Mouse (Mus musculus) induced T-regulatory cell, adult 2 months (primary cell): ENCODE results near the gene Slco1b2.
"Not testable (repeated sequence)": the region's sequence is repeated elsewhere in the genome, so short reads cannot be mapped to it uniquely, and the experiment has no call there.

Experiments
- DNase-seq: peaks from one replicate; pipeline ENCODE4 v3.0.0-alpha.2; 2012; ENCODE audit warnings: low read depth

Slco1b2 gene

GRCm38 (mm10) chr6:141629291-141629690 is at the start of gene Slco1b2:
TSS of gene Slco1b2 (plus strand) at chr6:141629518.
- no peak for DNase-seq

GRCm38 (mm10) chr6:141584791-141585403 is 44.4 kb upstream of the Slco1b2 start:
- no peak for DNase-seq

GRCm38 (mm10) chr6:141590002-141590401 is 39.3 kb upstream of the Slco1b2 start:
- no peak for DNase-seq

GRCm38 (mm10) chr6:141590598-141591200 is 38.6 kb upstream of the Slco1b2 start:
- DNase-seq: not testable (repeated sequence)

- no peak for DNase-seq
These were observed 33.2 kb upstream of the Slco1b2 start for GRCm38 (mm10) chr6:141596081-141596480.

- no peak for DNase-seq
These were observed 32.3 kb upstream of the Slco1b2 start for GRCm38 (mm10) chr6:141597037-141597436.

GRCm38 (mm10) chr6:141600940-141601339 is 28.4 kb upstream of the Slco1b2 start:
- DNase-seq: no peak

GRCm38 (mm10) chr6:141610702-141611260 is 18.5 kb upstream of the Slco1b2 start:
- DNase-seq: no peak

- no peak for DNase-seq
These were observed 15.3 kb upstream of the Slco1b2 start for GRCm38 (mm10) chr6:141614017-141614416.

GRCm38 (mm10) chr6:141615348-141615747 is 14.0 kb upstream of the Slco1b2 start:
- no peak for DNase-seq

- no peak for DNase-seq
These were observed 3.6 kb downstream of the Slco1b2 start for GRCm38 (mm10) chr6:141632935-141633334.

GRCm38 (mm10) chr6:141635250-141635649 is 5.9 kb downstream of the Slco1b2 start:
- no peak for DNase-seq

- no peak for DNase-seq
These were observed 11.3 kb downstream of the Slco1b2 start for GRCm38 (mm10) chr6:141640639-141641038.

- no peak for DNase-seq
These were observed 57.7 kb downstream of the Slco1b2 start for GRCm38 (mm10) chr6:141687008-141687407.

- no peak for DNase-seq
These were observed 61.9 kb downstream of the Slco1b2 start for GRCm38 (mm10) chr6:141691246-141691645.
